Mouse (Mus musculus) heart, postnatal 0 days (tissue): ENCODE measurements at regions not wholly inside any gene's neighbourhood (a gene's known extent, or its start where the extent isn't known, plus 50 kb on each side); places are given as distances from the start of the nearest gene placed in this dataset.

Experiments used
- ATAC-seq: fragments of 200-750 bp; cut with Nextera tagmentation; 2 replicates; pipeline ENCODE4 v1.8.0; 2017; ENCODE audit warnings: low read depth, moderate number of reproducible peaks, moderate library complexity; ENCODE audit not compliant: insufficient read depth
- DNase-seq: peaks from one replicate; pipeline ENCODE4 v3.0.0-alpha.2; 2016; ENCODE audit warnings: low spot score
- H3K27ac ChIP-seq: fragments of 300-500 bp; sonication (generic); 2 replicates; pipeline ENCODE4 v1.5.1; 2014; ENCODE audit warnings: low read depth, mild to moderate bottlenecking
- H3K27me3 ChIP-seq: fragments of 300-500 bp; sonication (generic); 2 replicates; pipeline ENCODE4 v1.6.1; 2014; ENCODE audit warnings: low read length, mixed read lengths; ENCODE audit not compliant: control insufficient read depth, insufficient read depth
- H3K36me3 ChIP-seq: fragments of 300-500 bp; sonication (generic); replicated peaks from 2 replicates; pipeline ENCODE4 v1.6.1; 2014; ENCODE audit warnings: low read length, mixed read lengths; ENCODE audit not compliant: control insufficient read depth, insufficient read depth
- H3K4me1 ChIP-seq: fragments of 300-500 bp; sonication (generic); 2 replicates; pipeline ENCODE4 v1.6.1; 2014; ENCODE audit warnings: antibody characterized with exemption; ENCODE audit not compliant: control insufficient read depth, insufficient read depth
- H3K4me2 ChIP-seq: fragments of 300-500 bp; sonication (generic); 2 replicates; pipeline ENCODE4 v1.6.1; 2014; ENCODE audit warnings: low read depth, mild to moderate bottlenecking, low read length, moderate library complexity
- H3K4me3 ChIP-seq: fragments of 300-500 bp; sonication (generic); 2 replicates; pipeline ENCODE4 v1.5.1; 2014; ENCODE audit warnings: low read depth, low read length
- H3K9ac ChIP-seq: fragments of 300-500 bp; sonication (generic); replicated peaks from 2 replicates; pipeline ENCODE4 v1.6.1; 2014; ENCODE audit warnings: low read depth, low read length, mixed read lengths
- H3K9me3 ChIP-seq: fragments of 300-500 bp; sonication (generic); replicated peaks from 2 replicates; pipeline ENCODE4 v1.6.1; 2016; ENCODE audit warnings: low read length; ENCODE audit not compliant: control insufficient read depth
- CTCF ChIP-seq: IDR thresholded peaks from 2 replicates; pipeline ENCODE4 v1.5.1; 2016; ENCODE audit warnings: antibody characterized with exemption, control low read depth, low read depth
- EP300 ChIP-seq: IDR thresholded peaks from 2 replicates; pipeline ENCODE4 v1.6.1; 2016; ENCODE audit warnings: antibody characterized with exemption, low read depth
- WGBS: fragments of 180-500 bp; shearing (Covaris S2); extraction: QIAGEN DNeasy Blood & Tissue Kit; methylation state at CpG from one replicate; pipeline ENCODE4 v1.1.7; 2014; 5-methylcytosine and 5-hydroxymethylcytosine counted together

DNA sequence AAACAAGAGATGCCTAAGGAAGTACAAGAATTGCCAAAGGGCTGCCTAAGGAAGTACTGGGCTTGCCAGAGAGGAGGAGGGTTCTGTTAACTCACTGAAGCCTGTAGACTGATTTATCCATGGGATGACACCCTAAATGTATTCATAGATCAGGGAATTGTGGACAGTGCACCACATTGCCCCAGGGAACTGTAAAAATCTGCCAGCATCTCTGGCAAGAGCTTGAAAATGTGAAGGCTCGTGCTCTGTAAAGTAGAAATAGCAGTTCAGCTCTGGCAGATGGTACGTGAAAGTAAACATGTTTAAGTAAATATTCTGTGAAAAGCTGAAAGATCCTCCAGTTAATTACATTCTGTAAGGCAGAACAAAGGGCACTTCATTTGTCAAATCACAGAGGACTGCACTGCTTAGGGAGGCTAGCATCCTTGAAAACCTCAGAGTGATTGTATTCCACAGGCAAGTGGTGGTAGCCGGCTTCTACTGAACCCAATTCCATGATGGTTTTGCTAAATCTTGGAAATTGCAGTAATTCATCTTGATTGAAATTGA is 445.9 kb upstream of the Grin3a start:
- Histone ChIP-seq H3K27me3 (no peaks in the 10 kb centered on the region), H3K4me1 (no peaks in the 10 kb centered on the region), H3K9me3 (no peaks in the 10 kb centered on the region), H3K36me3 (no peaks in the 10 kb centered on the region), H3K4me3 (no peak overlapping the region), H3K9ac (no peak overlapping the region), H3K27ac (no peak overlapping the region), H3K4me2 (no peak overlapping the region)
- no peak for ATAC-seq
- TF ChIP-seq CTCF (no peak), EP300 (no peak)
- whole genome bisulfite sequencing = 80% methylated on average over 3 of the region's 3 CpGs
- DNase-seq = no peak

DNA sequence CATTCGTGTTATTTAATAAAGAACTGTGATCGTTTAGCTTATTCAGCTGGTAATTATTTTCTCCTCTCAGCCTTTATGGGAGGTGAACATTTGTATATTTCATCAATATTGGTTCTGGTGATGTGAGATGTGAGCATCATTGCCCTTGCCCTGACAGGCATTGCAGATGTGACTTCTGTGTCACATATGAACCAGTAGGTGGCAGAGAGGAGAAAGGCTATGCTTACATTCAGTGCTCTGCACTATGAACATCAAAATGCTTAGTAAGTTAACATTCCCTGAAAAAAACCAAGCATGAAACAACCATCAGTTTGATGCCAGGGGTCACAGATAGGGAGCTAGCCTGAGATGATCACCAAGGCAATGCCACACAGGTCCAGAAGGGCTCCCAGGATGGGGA is 441.1 kb upstream of the Grin3a start:
- no peaks in the 10 kb centered on the region for H3K36me3 ChIP-seq
- DNase-seq (no peak), ATAC-seq (no peak)
- TF ChIP-seq CTCF = peak; percentile 43
- TF ChIP-seq EP300 = no peak
- no peaks in the 10 kb centered on the region for H3K27me3 ChIP-seq
- H3K9me3 ChIP-seq = no peaks in the 10 kb centered on the region
- H3K9ac ChIP-seq = no peak overlapping the region
- no peak overlapping the region for H3K4me3 ChIP-seq
- no peak overlapping the region for H3K27ac ChIP-seq
- H3K4me1 ChIP-seq = no peaks in the 10 kb centered on the region
- WGBS = 59% methylated on average over 2 of the region's 2 CpGs
- no peak overlapping the region for H3K4me2 ChIP-seq

DNA sequence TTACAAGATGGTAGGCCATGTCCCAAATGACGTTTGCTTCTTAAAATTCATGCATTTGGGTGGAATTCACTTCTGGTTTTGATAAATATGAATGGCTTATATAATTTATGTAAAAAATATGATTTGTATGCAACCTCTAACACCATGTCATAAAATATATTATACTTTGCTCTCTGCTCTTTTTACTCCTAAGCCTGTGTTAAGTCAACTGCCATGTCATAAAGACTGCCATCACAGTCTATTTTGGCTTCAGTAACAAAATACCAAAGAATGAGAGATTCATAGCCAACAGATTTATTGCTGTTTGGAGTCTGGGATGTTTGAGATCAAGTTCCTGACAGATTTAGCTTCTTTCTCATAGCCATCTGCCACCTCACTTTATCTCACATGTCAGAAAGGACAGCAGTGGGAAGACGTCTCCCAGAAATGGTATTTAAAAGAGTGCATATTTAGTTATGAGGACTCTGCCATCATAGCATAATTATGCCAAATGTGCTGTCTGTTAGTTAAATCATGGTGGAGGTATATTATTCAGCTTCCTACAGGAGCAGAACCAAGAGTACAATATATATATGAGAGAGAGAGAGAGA is 413.6 kb upstream of the Grin3a start:
- ATAC-seq (no peak), DNase-seq (no peak)
- no peak overlapping the region for H3K4me3 ChIP-seq
- no peaks in the 10 kb centered on the region for H3K4me1 ChIP-seq
- no peak overlapping the region for H3K27ac ChIP-seq
- H3K36me3 ChIP-seq = no peaks in the 10 kb centered on the region
- H3K9me3 ChIP-seq = no peaks in the 10 kb centered on the region
- 51% methylated on average over 2 of the region's 2 CpGs for WGBS
- no peak overlapping the region for H3K4me2 ChIP-seq
- TF ChIP-seq EP300 (no peak), CTCF (no peak)
- H3K9ac ChIP-seq = no peak overlapping the region
- no peaks in the 10 kb centered on the region for H3K27me3 ChIP-seq

DNA sequence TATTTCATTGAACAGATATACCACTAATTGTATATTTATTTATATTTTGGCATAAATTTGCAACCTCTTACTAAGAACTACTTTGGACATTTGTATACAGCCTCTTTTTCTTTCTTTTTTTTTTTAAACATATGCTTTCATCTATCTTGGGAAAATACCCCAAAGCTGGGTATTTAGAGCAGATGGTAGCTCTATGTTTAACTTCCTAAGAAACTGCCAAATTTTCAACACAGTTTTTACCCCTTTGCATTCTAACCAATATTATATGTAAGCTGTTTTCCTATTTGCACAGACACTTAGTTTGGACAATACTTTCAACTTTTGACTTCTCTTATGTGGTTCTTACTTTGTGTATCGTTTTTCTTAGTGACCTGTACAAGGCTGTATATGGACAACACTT is 396.5 kb upstream of the Grin3a start:
- Histone ChIP-seq H3K4me2 (no peak overlapping the region), H3K4me1 (no peaks in the 10 kb centered on the region), H3K27ac (no peak overlapping the region), H3K9ac (no peak overlapping the region), H3K36me3 (no peaks in the 10 kb centered on the region), H3K27me3 (no peaks in the 10 kb centered on the region), H3K9me3 (no peaks in the 10 kb centered on the region), H3K4me3 (no peak overlapping the region)
- DNase-seq = no peak
- WGBS = 46% methylated on average over 1 of the region's 1 CpGs
- no peak for ATAC-seq
- TF ChIP-seq EP300 (no peak), CTCF (no peak)

DNA sequence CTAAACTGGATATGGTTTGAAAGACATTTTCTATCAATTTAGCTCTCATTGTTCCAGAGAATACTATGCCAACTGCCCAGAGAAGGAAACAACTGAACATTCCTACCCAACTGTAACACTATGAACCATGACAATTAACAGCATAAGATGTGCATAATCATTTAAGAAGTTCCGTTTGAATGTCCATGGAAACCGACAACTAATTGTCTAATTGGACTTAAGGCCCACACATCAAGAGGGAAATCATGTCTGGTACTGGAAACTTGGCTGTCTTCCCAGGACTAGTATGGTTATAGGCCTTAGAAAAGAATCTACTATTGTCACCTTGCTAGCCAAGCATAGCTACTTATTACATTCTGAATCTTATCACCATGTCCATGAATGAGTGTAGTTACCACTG is 395.4 kb upstream of the Grin3a start:
- H3K27ac ChIP-seq = no peak overlapping the region
- no peak for ATAC-seq
- H3K9ac ChIP-seq = no peak overlapping the region
- no peak for DNase-seq
- H3K4me3 ChIP-seq = no peak overlapping the region
- no peaks in the 10 kb centered on the region for H3K36me3 ChIP-seq
- WGBS = 65% methylated on average over 2 of the region's 2 CpGs
- H3K4me1 ChIP-seq = no peaks in the 10 kb centered on the region
- no peaks in the 10 kb centered on the region for H3K9me3 ChIP-seq
- no peaks in the 10 kb centered on the region for H3K27me3 ChIP-seq
- H3K4me2 ChIP-seq = no peak overlapping the region
- no peak for TF ChIP-seq CTCF
- TF ChIP-seq EP300 = no peak

DNA sequence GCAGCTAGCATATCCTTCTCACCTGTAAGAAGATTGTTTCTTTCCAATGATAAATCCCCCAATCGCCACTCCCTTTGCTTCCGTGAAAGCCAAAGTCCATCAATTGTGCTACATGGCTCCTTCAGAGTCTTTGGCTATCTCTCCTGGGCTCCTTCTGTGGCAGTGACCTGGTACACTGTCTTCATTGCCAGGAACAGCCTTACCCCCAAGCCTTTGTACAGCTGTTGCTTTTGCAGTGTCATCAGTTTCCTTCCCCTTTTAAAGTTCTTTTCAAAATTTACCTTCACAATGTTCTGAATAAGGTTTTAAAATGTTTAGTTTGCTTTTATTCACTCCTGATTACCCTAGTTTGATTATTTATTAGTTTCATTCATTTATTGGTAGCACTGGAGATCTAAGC is 393.8 kb upstream of the Grin3a start:
- WGBS = 92% methylated on average over 2 of the region's 2 CpGs
- TF ChIP-seq CTCF = no peak
- no peak for TF ChIP-seq EP300

More for the DNA sequence above, 393.8 kb upstream of the Grin3a start:
- ATAC-seq (no peak), DNase-seq (no peak)
- H3K9me3 ChIP-seq = no peaks in the 10 kb centered on the region
- H3K27ac ChIP-seq = no peak overlapping the region
- H3K4me1 ChIP-seq = no peaks in the 10 kb centered on the region
- H3K27me3 ChIP-seq = no peaks in the 10 kb centered on the region
- no peak overlapping the region for H3K9ac ChIP-seq
- no peak overlapping the region for H3K4me3 ChIP-seq
- no peaks in the 10 kb centered on the region for H3K36me3 ChIP-seq
- H3K4me2 ChIP-seq = no peak overlapping the region
